Mouse (Mus musculus): ENCODE measurements around the gene Cfap299.

The Cfap299 gene

DNA sequence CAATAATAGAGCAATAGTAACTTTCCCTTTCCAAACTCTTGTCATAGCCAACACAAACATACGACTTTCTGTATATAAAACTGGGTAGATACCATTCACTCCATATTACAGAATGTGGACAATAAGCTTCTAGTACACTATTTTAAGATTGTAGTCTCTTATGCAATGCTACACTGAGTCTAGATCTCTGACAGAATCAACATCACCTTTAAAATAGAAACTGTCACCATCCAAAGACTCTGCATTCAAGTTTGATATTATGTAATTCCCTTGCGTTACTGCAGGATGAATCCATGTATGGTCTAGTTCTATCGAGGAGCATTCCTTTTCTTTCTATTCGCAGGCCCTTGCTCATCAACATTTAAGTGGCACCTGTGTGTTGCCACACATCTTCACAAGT is 477.4 kb downstream of the Cfap299 start:
- peak; percentile 27 for DNase-seq (ENCODE audit: low read depth, low spot score)

DNA sequence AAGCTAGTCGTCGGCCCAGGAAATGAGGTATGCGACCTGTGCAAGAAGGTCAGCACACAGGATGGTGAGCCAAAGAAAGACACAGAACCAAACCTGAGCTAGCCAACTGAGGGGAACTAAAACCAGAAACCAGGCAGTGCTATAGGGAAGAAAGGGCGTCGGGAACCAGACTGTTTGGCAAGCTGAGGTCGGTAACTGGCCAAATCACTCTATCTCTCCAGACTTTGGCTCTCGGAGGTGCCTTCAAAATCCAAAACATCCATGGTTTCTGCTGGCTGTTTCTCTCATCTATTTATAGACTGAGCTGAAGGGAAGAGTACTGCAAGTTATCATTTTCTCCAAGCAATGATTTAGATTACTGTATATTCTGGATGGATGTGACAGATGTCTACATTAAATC is 477.9 kb downstream of the Cfap299 start:
- DNase-seq (ENCODE audit: low read depth, low spot score), result no peak

DNA sequence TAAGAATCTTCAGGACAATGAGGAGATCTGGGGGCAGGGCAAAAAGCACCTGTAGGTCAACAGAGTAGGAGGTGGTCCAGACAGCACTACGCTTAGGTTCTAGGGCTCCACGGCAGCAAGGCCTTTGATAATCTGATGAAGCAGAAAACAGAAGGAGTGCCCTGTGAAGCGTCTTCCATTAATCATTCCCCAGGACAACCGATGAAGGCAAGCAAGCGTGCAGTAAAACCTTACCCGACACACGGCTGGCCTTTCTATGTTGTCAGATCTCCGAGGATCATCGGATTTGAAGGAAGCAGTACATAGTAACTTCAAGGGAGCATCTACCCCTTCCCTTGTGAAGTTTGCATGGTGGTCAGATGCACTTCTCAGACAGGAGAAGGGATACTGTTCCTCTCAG is 478.8 kb downstream of the Cfap299 start:
- no peak for DNase-seq (ENCODE audit: low read depth, low spot score)

DNA sequence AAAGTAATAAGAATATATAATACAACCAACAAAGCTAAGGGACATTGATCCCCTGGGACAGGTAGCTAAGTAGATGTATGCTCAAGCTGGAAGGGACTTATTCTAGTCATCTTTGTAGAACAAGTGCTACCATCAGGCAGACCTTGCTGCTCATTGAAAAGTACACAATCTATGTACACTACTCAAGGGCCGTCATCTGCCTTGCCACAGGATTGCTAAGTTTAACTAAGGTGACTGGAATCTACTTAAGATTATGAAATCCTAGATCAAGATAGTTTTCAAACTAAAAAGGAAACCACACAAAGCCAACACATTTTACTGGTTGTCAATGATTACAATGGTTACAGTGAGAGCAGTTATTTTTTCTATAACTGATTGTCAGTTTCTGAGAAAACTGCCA is 483.3 kb downstream of the Cfap299 start:
- no peak for DNase-seq (ENCODE audit: low read depth, low spot score)

DNA sequence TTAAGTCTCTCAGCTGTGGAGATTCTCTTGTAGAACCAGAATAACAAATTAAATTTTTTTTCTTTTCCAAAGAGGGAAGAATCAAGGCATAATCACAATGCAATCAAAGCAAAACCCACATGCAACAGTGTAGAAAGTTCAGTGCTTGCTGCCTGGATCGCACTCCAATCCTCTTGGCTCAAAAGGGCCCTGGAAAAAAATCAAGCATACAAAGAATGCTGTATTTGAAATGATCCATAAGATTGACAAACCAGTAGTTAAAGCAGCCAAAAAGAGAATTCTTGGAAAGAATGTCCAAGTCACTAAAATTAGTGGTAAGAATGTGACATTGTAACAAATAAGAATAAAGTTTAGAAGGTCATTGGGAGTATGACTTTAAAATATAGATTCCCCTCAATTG is 486.2 kb downstream of the Cfap299 start:
- no peak for DNase-seq (ENCODE audit: low read depth, low spot score)

DNA sequence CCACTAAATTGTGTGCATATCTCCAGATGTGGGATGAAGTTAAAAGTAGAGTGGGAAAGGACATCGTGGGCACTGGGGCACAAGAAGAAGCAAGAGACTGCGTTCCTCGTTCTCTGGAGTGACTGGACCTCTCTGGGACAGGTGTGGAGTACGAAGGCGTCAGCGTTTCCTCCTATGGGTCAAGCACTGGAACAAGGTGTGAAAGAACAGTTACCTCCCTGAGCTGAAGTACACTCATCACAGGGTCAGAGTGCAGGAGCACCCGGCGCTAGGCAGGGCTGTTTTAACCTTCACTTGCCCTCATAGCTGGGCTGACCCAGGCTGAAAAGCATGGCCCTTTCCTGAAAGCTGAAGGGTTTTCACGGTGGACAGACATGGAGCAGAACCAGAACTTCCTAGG is 504.7 kb downstream of the Cfap299 start:
- no peak for DNase-seq (ENCODE audit: low read depth, low spot score)

DNA sequence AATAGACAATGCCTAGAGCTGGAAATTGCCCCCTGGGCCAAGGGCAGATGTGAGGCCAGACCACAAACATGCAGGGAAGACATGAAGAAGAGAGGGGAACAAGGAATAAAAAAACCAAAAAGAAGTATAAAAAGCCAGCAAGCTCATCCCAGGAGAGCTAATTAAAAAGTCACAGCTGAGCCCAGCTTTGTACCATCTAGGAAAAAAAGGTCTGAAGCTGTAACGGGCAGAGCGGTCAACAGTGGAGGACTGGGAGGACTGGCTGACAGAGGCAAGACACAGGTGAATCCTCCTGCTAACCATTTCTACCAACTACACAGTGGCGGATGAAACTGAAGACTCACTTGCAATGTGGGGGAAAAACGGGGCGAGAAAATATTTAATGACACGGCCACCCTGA is 505.2 kb downstream of the Cfap299 start:
- DNase-seq (ENCODE audit: low read depth, low spot score), result no peak

DNA sequence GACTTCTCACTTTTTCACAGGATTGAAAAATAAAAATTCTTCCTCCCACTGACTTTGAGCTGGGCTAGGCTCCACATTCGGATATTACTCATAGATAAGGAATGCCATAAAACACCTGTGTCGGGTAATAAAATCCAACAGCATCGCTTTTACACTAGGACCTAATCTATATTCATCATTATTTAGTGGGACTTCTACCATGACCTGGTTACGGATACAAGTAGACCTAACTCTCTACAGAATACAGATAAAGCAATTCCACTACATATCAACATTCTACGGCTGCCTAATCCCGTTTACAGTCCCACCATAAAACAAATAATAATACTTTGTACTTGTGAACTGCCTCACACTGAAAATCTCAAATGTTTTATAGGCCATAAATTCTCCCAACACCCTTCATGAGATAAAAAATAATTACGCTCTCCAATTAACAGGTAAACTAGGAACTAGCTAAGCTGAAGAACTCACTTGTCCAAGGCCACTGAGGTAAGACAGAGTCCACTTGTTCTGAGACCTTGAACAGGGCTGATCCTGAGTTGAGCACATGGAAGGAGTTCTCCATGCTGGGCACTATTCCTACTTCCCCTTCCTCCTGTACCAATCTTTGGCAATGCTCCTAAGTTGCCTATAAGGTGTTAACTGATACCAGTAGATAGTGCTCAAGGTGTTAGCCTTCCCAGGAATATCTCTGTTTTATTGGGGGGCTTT is 513.7 kb downstream of the Cfap299 start:
- DNase-seq (ENCODE audit: low read depth, low spot score), result no peak

DNA sequence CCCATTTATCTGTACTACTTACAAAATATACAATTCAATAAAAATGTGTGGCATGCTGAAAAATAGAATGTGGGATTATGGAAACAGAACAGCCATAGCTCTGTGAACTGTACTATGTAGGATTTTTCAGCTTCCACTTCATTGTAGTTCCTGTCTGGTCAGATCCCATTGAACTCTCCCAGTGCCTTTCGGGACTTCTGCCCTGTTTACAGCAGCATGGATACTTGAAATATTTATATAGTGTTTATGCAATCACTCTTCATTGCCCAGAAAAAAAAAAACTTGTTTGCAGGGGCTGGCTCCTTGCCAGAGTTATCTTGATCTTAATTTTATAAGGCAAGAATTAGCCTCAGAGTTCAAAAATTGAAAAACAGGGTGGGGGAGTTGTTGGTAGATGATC is 515.6 kb downstream of the Cfap299 start:
- no peak for DNase-seq (ENCODE audit: low read depth, low spot score)
